Mouse (Mus musculus): Measurements from ENCODE around the gene Vamp8. TPM values are rescaled to one million over a fixed set of nuclear protein-coding genes. Genes with fewer than 3 reads are reported as not detected.

Gene Vamp8
- polyA plus RNA-seq, 1 experiment, result 108 TPM

GRCm38 (mm10) chr6:72366304-72366703, 24.2 kb downstream of the Vamp8 start:
- Histone ChIP-seq H3K4me3 (ENCODE audit: insufficient read depth, low read length) (no peak overlapping the region), H3K27ac (ENCODE audit: insufficient read depth, low read length) (no peak overlapping the region), H3K4me1 (ENCODE audit: control insufficient read depth, insufficient read depth, low read length) (peaks cover 6% of the 10 kb centered on the region; the same call in 1 of the 2 replicates)
- TF ChIP-seq POLR2A (IDR thresholded peaks at IDR 0.05; ENCODE audit: low read depth, low read length) (no peak), CTCF (IDR thresholded peaks at IDR 0.05; ENCODE audit: borderline replicate concordance, insufficient read depth, low read length) (no peak)

- no peak for TF ChIP-seq CTCF (IDR thresholded peaks at IDR 0.05; ENCODE audit: borderline replicate concordance, insufficient read depth, low read length)
- no peak for TF ChIP-seq POLR2A (IDR thresholded peaks at IDR 0.05; ENCODE audit: low read depth, low read length)
- Histone ChIP-seq H3K27ac (ENCODE audit: insufficient read depth, low read length) (no peak overlapping the region), H3K4me3 (ENCODE audit: insufficient read depth, low read length) (no peak overlapping the region), H3K4me1 (ENCODE audit: control insufficient read depth, insufficient read depth, low read length) (no peaks in the 10 kb centered on the region)
Measured at GRCm38 (mm10) chr6:72364985-72365384, 25.5 kb downstream of the Vamp8 start.

- H3K27ac ChIP-seq (ENCODE audit: insufficient read depth, low read length), result no peak overlapping the region
- TF ChIP-seq POLR2A (IDR thresholded peaks at IDR 0.05; ENCODE audit: low read depth, low read length), result no peak
- peak; percentile 20; the same call in 1 of the 2 replicates for TF ChIP-seq CTCF (IDR thresholded peaks at IDR 0.05; ENCODE audit: borderline replicate concordance, insufficient read depth, low read length)
- H3K4me1 ChIP-seq (ENCODE audit: control insufficient read depth, insufficient read depth, low read length), result no peaks in the 10 kb centered on the region
- H3K4me3 ChIP-seq (ENCODE audit: insufficient read depth, low read length), result no peak overlapping the region
Measured at GRCm38 (mm10) chr6:72364009-72364408, 26.5 kb downstream of the Vamp8 start.

GRCm38 (mm10) chr6:72362132-72363028, 28.1 kb downstream of the Vamp8 start:
- peak overlapping the region; percentile 84 for H3K4me3 ChIP-seq (ENCODE audit: insufficient read depth, low read length)
- H3K27ac ChIP-seq (ENCODE audit: insufficient read depth, low read length), result peak overlapping the region; percentile 58
- H3K4me1 ChIP-seq (ENCODE audit: control insufficient read depth, insufficient read depth, low read length), result no peaks in the 10 kb centered on the region
- TF ChIP-seq POLR2A (IDR thresholded peaks at IDR 0.05; ENCODE audit: low read depth, low read length) (peak; percentile 83), CTCF (IDR thresholded peaks at IDR 0.05; ENCODE audit: borderline replicate concordance, insufficient read depth, low read length) (no peak)

GRCm38 (mm10) chr6:72361121-72361551, 29.4 kb downstream of the Vamp8 start:
- TF ChIP-seq POLR2A (IDR thresholded peaks at IDR 0.05; ENCODE audit: low read depth, low read length) (no peak; the same call in 1 of the 2 replicates), CTCF (IDR thresholded peaks at IDR 0.05; ENCODE audit: borderline replicate concordance, insufficient read depth, low read length) (no peak)
- Histone ChIP-seq H3K4me3 (ENCODE audit: insufficient read depth, low read length) (peak overlapping the region; percentile 84), H3K27ac (ENCODE audit: insufficient read depth, low read length) (no peak overlapping the region), H3K4me1 (ENCODE audit: control insufficient read depth, insufficient read depth, low read length) (peaks cover 4% of the 10 kb centered on the region; the same call in 1 of the 2 replicates)

GRCm38 (mm10) chr6:72360599-72360935, 29.9 kb downstream of the Vamp8 start:
- TF ChIP-seq POLR2A (IDR thresholded peaks at IDR 0.05; ENCODE audit: low read depth, low read length), result no peak
- no peak for TF ChIP-seq CTCF (IDR thresholded peaks at IDR 0.05; ENCODE audit: borderline replicate concordance, insufficient read depth, low read length)
- no peak overlapping the region for H3K4me3 ChIP-seq (ENCODE audit: insufficient read depth, low read length)
- no peak overlapping the region for H3K27ac ChIP-seq (ENCODE audit: insufficient read depth, low read length)
- H3K4me1 ChIP-seq (ENCODE audit: control insufficient read depth, insufficient read depth, low read length), result peaks cover 5% of the 10 kb centered on the region; the same call in 1 of the 2 replicates

GRCm38 (mm10) chr6:72359891-72360598, 30.5 kb downstream of the Vamp8 start:
- Histone ChIP-seq H3K4me1 (ENCODE audit: control insufficient read depth, insufficient read depth, low read length) (peaks cover 5% of the 10 kb centered on the region; the same call in 1 of the 2 replicates), H3K27ac (ENCODE audit: insufficient read depth, low read length) (no peak overlapping the region), H3K4me3 (ENCODE audit: insufficient read depth, low read length) (no peak overlapping the region)
- no peak for TF ChIP-seq CTCF (IDR thresholded peaks at IDR 0.05; ENCODE audit: borderline replicate concordance, insufficient read depth, low read length)
- peak; percentile 6; the same call in 1 of the 2 replicates for TF ChIP-seq POLR2A (IDR thresholded peaks at IDR 0.05; ENCODE audit: low read depth, low read length)

GRCm38 (mm10) chr6:72359343-72359742, 31.2 kb downstream of the Vamp8 start:
- peaks cover 5% of the 10 kb centered on the region; the same call in 1 of the 2 replicates for H3K4me1 ChIP-seq (ENCODE audit: control insufficient read depth, insufficient read depth, low read length)
- no peak overlapping the region for H3K27ac ChIP-seq (ENCODE audit: insufficient read depth, low read length)
- no peak for TF ChIP-seq CTCF (IDR thresholded peaks at IDR 0.05; ENCODE audit: borderline replicate concordance, insufficient read depth, low read length)
- no peak for TF ChIP-seq POLR2A (IDR thresholded peaks at IDR 0.05; ENCODE audit: low read depth, low read length)
- no peak overlapping the region for H3K4me3 ChIP-seq (ENCODE audit: insufficient read depth, low read length)

GRCm38 (mm10) chr6:72358086-72358764, 32.3 kb downstream of the Vamp8 start:
- Histone ChIP-seq H3K27ac (ENCODE audit: insufficient read depth, low read length) (no peak overlapping the region), H3K4me1 (ENCODE audit: control insufficient read depth, insufficient read depth, low read length) (peaks cover 5% of the 10 kb centered on the region; the same call in 1 of the 2 replicates), H3K4me3 (ENCODE audit: insufficient read depth, low read length) (no peak overlapping the region)
- TF ChIP-seq POLR2A (IDR thresholded peaks at IDR 0.05; ENCODE audit: low read depth, low read length) (0 out of 2 replicates have a peak, but pooled peaks have one; percentile 12), CTCF (IDR thresholded peaks at IDR 0.05; ENCODE audit: borderline replicate concordance, insufficient read depth, low read length) (no peak)
